Mouse (Mus musculus) ovary, adult 18-20 months (tissue): ENCODE data around the gene Anxa2.

Experiments
- DNase-seq: peaks from one replicate; pipeline ENCODE4 v3.0.0; 2022; ENCODE audit warnings: low spot score, mixed read lengths

Anxa2 gene

GRCm38 (mm10) chr9:69458982-69459381 lies 5.6 kb downstream of the Anxa2 start:
- DNase-seq = peak; percentile 82

GRCm38 (mm10) chr9:69459876-69460275 lies 6.5 kb downstream of the Anxa2 start:
- no peak for DNase-seq

GRCm38 (mm10) chr9:69463046-69463445 lies 9.6 kb downstream of the Anxa2 start:
- no peak for DNase-seq

GRCm38 (mm10) chr9:69464109-69464756 lies 10.8 kb downstream of the Anxa2 start:
- no peak for DNase-seq

GRCm38 (mm10) chr9:69466098-69466497 lies 12.7 kb downstream of the Anxa2 start:
- no peak for DNase-seq

GRCm38 (mm10) chr9:69467310-69467939 lies 14.0 kb downstream of the Anxa2 start:
- DNase-seq = no peak

- peak; percentile 81 for DNase-seq
Observed at GRCm38 (mm10) chr9:69468991-69469390, 15.6 kb downstream of the Anxa2 start.

GRCm38 (mm10) chr9:69470362-69470761 lies 16.9 kb downstream of the Anxa2 start:
- DNase-seq = no peak

- no peak for DNase-seq
Observed at GRCm38 (mm10) chr9:69470921-69471320, 17.5 kb downstream of the Anxa2 start.

- DNase-seq = peak; percentile 71
Observed at GRCm38 (mm10) chr9:69472724-69473123, 19.3 kb downstream of the Anxa2 start.

- DNase-seq = no peak
Observed at GRCm38 (mm10) chr9:69475873-69476272, 22.5 kb downstream of the Anxa2 start.

GRCm38 (mm10) chr9:69477195-69477823 lies 23.9 kb downstream of the Anxa2 start:
- no peak for DNase-seq

GRCm38 (mm10) chr9:69477824-69478222 lies 24.4 kb downstream of the Anxa2 start:
- DNase-seq = no peak

GRCm38 (mm10) chr9:69480344-69480743 lies 26.9 kb downstream of the Anxa2 start:
- no peak for DNase-seq

- DNase-seq = no peak
Observed at GRCm38 (mm10) chr9:69483811-69484210, 30.4 kb downstream of the Anxa2 start.

GRCm38 (mm10) chr9:69486140-69486539 lies 32.7 kb downstream of the Anxa2 start:
- DNase-seq = no peak

GRCm38 (mm10) chr9:69488510-69488909 lies 35.1 kb downstream of the Anxa2 start:
- DNase-seq = peak; percentile 77

- DNase-seq = no peak
Observed at GRCm38 (mm10) chr9:69488972-69489371, 35.6 kb downstream of the Anxa2 start.

- no peak for DNase-seq
Observed at GRCm38 (mm10) chr9:69492809-69493208, 39.4 kb downstream of the Anxa2 start.

GRCm38 (mm10) chr9:69502504-69502903 lies 49.1 kb downstream of the Anxa2 start:
- no peak for DNase-seq

- DNase-seq = no peak
Observed at GRCm38 (mm10) chr9:69505611-69506010, 52.2 kb downstream of the Anxa2 start.

GRCm38 (mm10) chr9:69507206-69507605 lies 53.8 kb downstream of the Anxa2 start:
- no peak for DNase-seq

GRCm38 (mm10) chr9:69508016-69508415 lies 54.6 kb downstream of the Anxa2 start:
- DNase-seq = no peak
